Mouse (Mus musculus): ENCODE data around the gene Ablim1. TPM values are rescaled to one million over a fixed set of nuclear protein-coding genes. Genes with fewer than 3 reads are reported as not detected.

Ablim1 gene
- 9.2 and 10.9 TPM in 2 replicates for total RNA-seq (2014; fragmentation: Nextera tagmentation)
- total RNA-seq (2017), result 1.5 and 6.3 TPM in 2 replicates

GRCm38 (mm10) chr19:57314346-57315012 is at the start of gene Ablim1:
Gene Ablim1, minus strand, starts transcription at chr19:57314919.
- ATAC-seq (replicated peaks; ENCODE audit: low FRiP score, low TSS enrichment, poor library complexity, severe bottlenecking), result peak; percentile 64

- no peak for ATAC-seq (replicated peaks; ENCODE audit: low FRiP score, low TSS enrichment, poor library complexity, severe bottlenecking)
These were observed 48.8 kb upstream of the Ablim1 start for GRCm38 (mm10) chr19:57363538-57363937.

- no peak for ATAC-seq (replicated peaks; ENCODE audit: low FRiP score, low TSS enrichment, poor library complexity, severe bottlenecking)
These were observed 48.4 kb upstream of the Ablim1 start for GRCm38 (mm10) chr19:57363076-57363475.

- no peak for ATAC-seq (replicated peaks; ENCODE audit: low FRiP score, low TSS enrichment, poor library complexity, severe bottlenecking)
These were observed 47.9 kb upstream of the Ablim1 start for GRCm38 (mm10) chr19:57362586-57362985.

- no peak for ATAC-seq (replicated peaks; ENCODE audit: low FRiP score, low TSS enrichment, poor library complexity, severe bottlenecking)
These were observed 47.2 kb upstream of the Ablim1 start for GRCm38 (mm10) chr19:57361939-57362307.

- ATAC-seq (replicated peaks; ENCODE audit: low FRiP score, low TSS enrichment, poor library complexity, severe bottlenecking), result 0 out of 2 replicates have a peak, but pooled peaks have one; percentile 5
These were observed 46.6 kb upstream of the Ablim1 start for GRCm38 (mm10) chr19:57361131-57361938.

- ATAC-seq (replicated peaks; ENCODE audit: low FRiP score, low TSS enrichment, poor library complexity, severe bottlenecking), result peak; percentile 67
These were observed 45.8 kb upstream of the Ablim1 start, which contains the start of gene Fam160b1 for GRCm38 (mm10) chr19:57360341-57361130. Gene Fam160b1, plus strand, starts transcription at chr19:57360680.

- no peak for ATAC-seq (replicated peaks; ENCODE audit: low FRiP score, low TSS enrichment, poor library complexity, severe bottlenecking)
These were observed 45.1 kb upstream of the Ablim1 start for GRCm38 (mm10) chr19:57359701-57360326.

GRCm38 (mm10) chr19:57358836-57359598 is 44.3 kb upstream of the Ablim1 start:
- ATAC-seq (replicated peaks; ENCODE audit: low FRiP score, low TSS enrichment, poor library complexity, severe bottlenecking), result no peak

GRCm38 (mm10) chr19:57358322-57358721 is 43.6 kb upstream of the Ablim1 start:
- peak; percentile 64 for ATAC-seq (replicated peaks; ENCODE audit: low FRiP score, low TSS enrichment, poor library complexity, severe bottlenecking)

- no peak for ATAC-seq (replicated peaks; ENCODE audit: low FRiP score, low TSS enrichment, poor library complexity, severe bottlenecking)
These were observed 43.1 kb upstream of the Ablim1 start for GRCm38 (mm10) chr19:57357811-57358210.

- 0 out of 2 replicates have a peak, but pooled peaks have one; percentile 11 for ATAC-seq (replicated peaks; ENCODE audit: low FRiP score, low TSS enrichment, poor library complexity, severe bottlenecking)
These were observed 42.5 kb upstream of the Ablim1 start for GRCm38 (mm10) chr19:57357244-57357643.

- ATAC-seq (replicated peaks; ENCODE audit: low FRiP score, low TSS enrichment, poor library complexity, severe bottlenecking), result no peak
These were observed 41.6 kb upstream of the Ablim1 start for GRCm38 (mm10) chr19:57356273-57356672.

GRCm38 (mm10) chr19:57355451-57356251 is 40.9 kb upstream of the Ablim1 start:
- no peak for ATAC-seq (replicated peaks; ENCODE audit: low FRiP score, low TSS enrichment, poor library complexity, severe bottlenecking)

GRCm38 (mm10) chr19:57354715-57355114 is 40.0 kb upstream of the Ablim1 start:
- ATAC-seq (replicated peaks; ENCODE audit: low FRiP score, low TSS enrichment, poor library complexity, severe bottlenecking), result no peak

- ATAC-seq (replicated peaks; ENCODE audit: low FRiP score, low TSS enrichment, poor library complexity, severe bottlenecking), result no peak
These were observed 39.3 kb upstream of the Ablim1 start for GRCm38 (mm10) chr19:57354050-57354449.

- no peak for ATAC-seq (replicated peaks; ENCODE audit: low FRiP score, low TSS enrichment, poor library complexity, severe bottlenecking)
These were observed 38.5 kb upstream of the Ablim1 start for GRCm38 (mm10) chr19:57353228-57353627.
